Mouse (Mus musculus) midbrain, embryonic 13.5 days (tissue): ENCODE data around the gene Magi3. TPM values are rescaled to one million over a fixed set of nuclear protein-coding genes. Genes with fewer than 3 reads are reported as not detected.
A peak's percentile ranks its signal among the peaks of the same experiment; 100 is the strongest.

Experiments used
- ATAC-seq: fragments of 200-750 bp; cut with Nextera tagmentation; 2 replicates; pipeline ENCODE4 v1.8.0; 2017; ENCODE audit warnings: mild to moderate bottlenecking, moderate TSS enrichment, moderate library complexity
- H3K27ac ChIP-seq: fragments of 300-500 bp; sonication (generic); 2 replicates; pipeline ENCODE4 v1.5.1; 2015; ENCODE audit warnings: inconsistent platforms, mild to moderate bottlenecking, moderate library complexity
- H3K27me3 ChIP-seq: fragments of 300-500 bp; sonication (generic); 2 replicates; pipeline ENCODE4 v1.6.1; 2015; ENCODE audit warnings: mild to moderate bottlenecking, inconsistent platforms
- H3K36me3 ChIP-seq: fragments of 300-500 bp; sonication (generic); 2 replicates; pipeline ENCODE4 v1.6.1; 2015; ENCODE audit warnings: mild to moderate bottlenecking, inconsistent platforms
- H3K4me1 ChIP-seq: fragments of 300-500 bp; sonication (generic); replicated peaks from 2 replicates; pipeline ENCODE4 v1.6.1; 2015; ENCODE audit warnings: inconsistent platforms
- H3K4me2 ChIP-seq: fragments of 300-500 bp; sonication (generic); replicated peaks from 2 replicates; pipeline ENCODE4 v1.6.1; 2015; ENCODE audit warnings: moderate library complexity, mild to moderate bottlenecking, inconsistent platforms
- H3K4me3 ChIP-seq: fragments of 300-500 bp; sonication (generic); replicated peaks from 2 replicates; pipeline ENCODE4 v1.5.1; 2015; ENCODE audit warnings: mild to moderate bottlenecking, inconsistent platforms
- H3K9ac ChIP-seq: fragments of 300-500 bp; sonication (generic); replicated peaks from 2 replicates; pipeline ENCODE4 v1.6.1; 2015; ENCODE audit warnings: mild to moderate bottlenecking, inconsistent platforms
- H3K9me3 ChIP-seq: fragments of 300-500 bp; sonication (generic); 2 replicates; pipeline ENCODE4 v1.6.1; 2016; ENCODE audit warnings: mild to moderate bottlenecking, inconsistent platforms
- WGBS: fragments of 180-500 bp; shearing (Covaris S2); methylation state at CpG from one replicate; pipeline ENCODE4 v1.1.7; 2015; 5-methylcytosine and 5-hydroxymethylcytosine counted together
- polyA plus RNA-seq: library from polyadenylated mRNA; unstranded; fragments of >200 nt; fragmentation: Nextera tagmentation; extraction: Ambion mirVana; gene quantifications from 2 replicates; pipeline ENCODE4 v1.2.1, GENCODE M21; 2015

Gene Magi3
- polyA plus RNA-seq, 1 experiment from 2014 or later: 5.1 TPM

GRCm38 (mm10) chr3:103968701-103969100 is 251.5 kb downstream of the Magi3 start:
- 0% methylated on average over 24 of the region's 24 CpGs for whole genome bisulfite sequencing
- peak overlapping the region; percentile 99 for H3K27ac ChIP-seq
- H3K36me3 ChIP-seq: peaks cover 23% of the 10 kb centered on the region
- H3K4me3 ChIP-seq: peak overlapping the region; percentile 85
- peak overlapping the region; percentile 79 for H3K4me2 ChIP-seq
- no peaks in the 10 kb centered on the region for H3K27me3 ChIP-seq
- H3K4me1 ChIP-seq: peaks cover 31% of the 10 kb centered on the region
- no peaks in the 10 kb centered on the region for H3K9me3 ChIP-seq
- peak overlapping the region; percentile 91 for H3K9ac ChIP-seq
- peak; percentile 89 for ATAC-seq

- Histone ChIP-seq H3K9me3 (no peaks in the 10 kb centered on the region), H3K4me1 (peaks cover 31% of the 10 kb centered on the region), H3K4me3 (peak within 1 kb of the TSS; percentile 85), H3K4me2 (peak within 1 kb of the TSS; percentile 79), H3K27ac (peak within 1 kb of the TSS; percentile 99), H3K27me3 (no peaks in the 10 kb centered on the region), H3K9ac (peak within 1 kb of the TSS; percentile 91), H3K36me3 (peaks cover 21% of the 10 kb centered on the region)
- WGBS: under 1% methylated on average over 65 of the region's 70 CpGs
- ATAC-seq: peak; percentile 98
Observed at GRCm38 (mm10) chr3:103967861-103968691, 252.1 kb downstream of the Magi3 start, which contains the start of gene Phtf1. Gene Phtf1, plus strand, starts transcription at chr3:103968110.

- Histone ChIP-seq H3K36me3 (peaks cover 21% of the 10 kb centered on the region), H3K9me3 (no peaks in the 10 kb centered on the region), H3K4me2 (peak overlapping the region; percentile 79), H3K27me3 (no peaks in the 10 kb centered on the region), H3K4me3 (peak overlapping the region; percentile 85), H3K9ac (peak overlapping the region; percentile 91), H3K4me1 (peaks cover 31% of the 10 kb centered on the region), H3K27ac (peak overlapping the region; percentile 99)
- 22% methylated on average over 2 of the region's 2 CpGs for WGBS
- ATAC-seq: no peak
Observed at GRCm38 (mm10) chr3:103967231-103967630, 252.9 kb downstream of the Magi3 start.
